7 mouse cellular contexts compared by ENCODE assay signal in genomic region chr8:108713346-108714142, GRCm38 (mm10).
DNase-seq lines count a peak whose midpoint lies in the region; ATAC-seq and TF ChIP-seq lines count a peak whose summit lies in the region.

No protein-coding gene starts in this region.

- TF ChIP-seq CTCF in CH12.LX (conservative IDR thresholded peaks at IDR 0.05 in 1 of 2, IDR thresholded peaks at IDR 0.05 in 1 of 2; ENCODE audit: low read depth in 2 of 2, low read length in 2 of 2) (no peak), ES-Bruce4 (IDR thresholded peaks at IDR 0.05; ENCODE audit: low read depth, low read length) (no peak)
- no peak for TF ChIP-seq CTCF in liver, postnatal 0 days (IDR thresholded peaks at IDR 0.05; ENCODE audit: low read depth)

- H3K27ac ChIP-seq in CH12.LX (ENCODE audit: insufficient read depth, low read depth) = no peak overlapping the region
- peak overlapping the region; percentile 67 for H3K27ac ChIP-seq in ES-Bruce4 (ENCODE audit: insufficient read depth, low read length)
- peak overlapping the region; percentile 88 for H3K27ac ChIP-seq in heart, embryonic 16.5 days (ENCODE audit: low read length)
- peak overlapping the region; percentile 69 for H3K27ac ChIP-seq in liver, postnatal 0 days (ENCODE audit: low read depth)

- TF ChIP-seq RAD21 in CH12.LX (IDR thresholded peaks at IDR 0.05; ENCODE audit: low read depth, low read length) = no peak

- dilution Hi-C loops in CH12.LX (cut with MboI; ENCODE audit: extremely low pct_ligation_motif_present, extremely low pct_unique_long_range_greater_than_20kb, low sequenced_read_pairs) = no loop called here

- H3K36me3 ChIP-seq in CH12.LX (replicated peaks in 1 of 2; ENCODE audit: control insufficient read depth in 1 of 2, insufficient read depth in 1 of 2, low read length in 1 of 2) = no peaks in the 10 kb centered on the region
- no peaks in the 10 kb centered on the region for H3K36me3 ChIP-seq in ES-Bruce4 (ENCODE audit: control insufficient read depth, insufficient read depth, low read length, poor library complexity, severe bottlenecking)
- H3K36me3 ChIP-seq in heart, embryonic 16.5 days (ENCODE audit: control insufficient read depth, insufficient read depth) = no peaks in the 10 kb centered on the region
- H3K36me3 ChIP-seq in liver, postnatal 0 days (replicated peaks; ENCODE audit: insufficient read depth, low read length) = no peaks in the 10 kb centered on the region

- no peak for DNase-seq in CH12.LX (ENCODE audit: extremely low read depth)
- DNase-seq in liver, postnatal 0 days = no peak
- no peak for DNase-seq in cerebellum, postnatal 14 days
- no peak for DNase-seq in yolk sac, embryonic 10.5 days (ENCODE audit: low spot score)

- no peaks in the 10 kb centered on the region for H3K79me2 ChIP-seq in CH12.LX (replicated peaks; ENCODE audit: control insufficient read depth, extremely low read depth, insufficient read depth, poor library complexity, severe bottlenecking)

- peaks cover 12% of the 10 kb centered on the region for H3K27me3 ChIP-seq in CH12.LX (replicated peaks)
- H3K27me3 ChIP-seq in ES-Bruce4 (ENCODE audit: control insufficient read depth, insufficient read depth, low read length, poor library complexity, severe bottlenecking) = peaks cover 1% of the 10 kb centered on the region; the same call in 1 of the 2 replicates
- H3K27me3 ChIP-seq in heart, embryonic 16.5 days (ENCODE audit: control insufficient read depth, insufficient read depth, low read length) = no peaks in the 10 kb centered on the region
- H3K27me3 ChIP-seq in liver, postnatal 0 days (ENCODE audit: insufficient read depth, low read length) = 0 out of 2 replicates have a peak, but pooled peaks cover 3% of the 10 kb centered on the region

- H3K4me2 ChIP-seq in CH12.LX (ENCODE audit: insufficient read depth, low read depth, poor library complexity, severe bottlenecking) = peak overlapping the region; percentile 74; the same call in 1 of the 2 replicates
- H3K4me2 ChIP-seq in heart, embryonic 16.5 days (ENCODE audit: low read depth, low read length) = peak overlapping the region; percentile 92
- H3K4me2 ChIP-seq in liver, postnatal 0 days (ENCODE audit: low read depth, low read length) = peak overlapping the region; percentile 77

- no peak for TF ChIP-seq EP300 in CH12.LX (IDR thresholded peaks at IDR 0.05; ENCODE audit: low read length)
- peak; percentile 71; the same call in 1 of the 2 replicates for TF ChIP-seq EP300 in ES-Bruce4 (IDR thresholded peaks at IDR 0.05; ENCODE audit: insufficient read depth, low read depth, low read length)
- TF ChIP-seq EP300 in liver, postnatal 0 days (IDR thresholded peaks at IDR 0.05; ENCODE audit: low read depth) = no peak

- TF ChIP-seq POLR2A in CH12.LX (IDR thresholded peaks at IDR 0.05; ENCODE audit: low read depth, low read length) (no peak), ES-Bruce4 (IDR thresholded peaks at IDR 0.05; ENCODE audit: insufficient read depth, low read length) (no peak)

- no peak for ATAC-seq in heart, embryonic 16.5 days (replicated peaks; ENCODE audit: extremely low read depth, insufficient read depth, low FRiP score)
- no peak for ATAC-seq in liver, postnatal 0 days
- no peak for ATAC-seq in erythroid progenitor cell, adult 5-6 weeks (replicated peaks; ENCODE audit: low FRiP score, poor library complexity, severe bottlenecking)

- 37% methylated on average over 19 of the region's 19 CpGs for WGBS in heart, embryonic 16.5 days
- 44% methylated on average over 19 of the region's 19 CpGs for WGBS in liver, postnatal 0 days (ENCODE audit: insufficient replicate concordance)

- H3K9me3 ChIP-seq in CH12.LX (replicated peaks; ENCODE audit: low read length) = no peaks in the 10 kb centered on the region
- no peaks in the 10 kb centered on the region for H3K9me3 ChIP-seq in ES-Bruce4 (replicated peaks; ENCODE audit: control insufficient read depth, insufficient read depth, low read length, poor library complexity, severe bottlenecking)
- H3K9me3 ChIP-seq in heart, embryonic 16.5 days (replicated peaks; ENCODE audit: control insufficient read depth, low read length) = no peaks in the 10 kb centered on the region
- no peaks in the 10 kb centered on the region for H3K9me3 ChIP-seq in liver, postnatal 0 days (ENCODE audit: low read length)

- H3K4me1 ChIP-seq in CH12.LX (ENCODE audit: control insufficient read depth in 1 of 2, insufficient read depth in 2 of 2) = peaks cover 10 to 63% of the 10 kb centered on the region in 2 experiments; a peak in 3 of 4 replicates
- H3K4me1 ChIP-seq in ES-Bruce4 (ENCODE audit: control insufficient read depth, insufficient read depth, low read length) = peaks cover 7% of the 10 kb centered on the region
- H3K4me1 ChIP-seq in heart, embryonic 16.5 days (ENCODE audit: control insufficient read depth, insufficient read depth, low read length) = peaks cover 60% of the 10 kb centered on the region
- H3K4me1 ChIP-seq in liver, postnatal 0 days (ENCODE audit: insufficient read depth) = peaks cover 34% of the 10 kb centered on the region

- H3K9ac ChIP-seq in CH12.LX (ENCODE audit: insufficient read depth, low read depth) (0 out of 2 replicates have a peak overlapping the region, but pooled peaks have one; percentile 80), ES-Bruce4 (ENCODE audit: low read depth, poor library complexity, severe bottlenecking) (peak overlapping the region; percentile 76)
- peak overlapping the region; percentile 92 for H3K9ac ChIP-seq in heart, embryonic 16.5 days (ENCODE audit: low read length)
- H3K9ac ChIP-seq in liver, postnatal 0 days (replicated peaks) = peak overlapping the region; percentile 70

- H3K4me3 ChIP-seq in CH12.LX (replicated peaks in 1 of 3; ENCODE audit: low read depth in 2 of 3, low read length in 2 of 3, poor library complexity in 1 of 3) (no peak overlapping the region), ES-Bruce4 (ENCODE audit: low read depth, low read length) (peak overlapping the region; percentile 1; the same call in 1 of the 2 replicates)
- H3K4me3 ChIP-seq in heart, embryonic 16.5 days (ENCODE audit: low read length) = peak overlapping the region; percentile 84
- peak overlapping the region; percentile 69 for H3K4me3 ChIP-seq in liver, postnatal 0 days (ENCODE audit: low read depth, low read length)

- in situ Hi-C loops in CH12.LX (cut with MboI; ENCODE audit: low pct_ligation_motif_present, low pct_unique_long_range_greater_than_20kb, low sequenced_read_pairs) = no loop called here

TF ChIP-seq in CH12.LX, 34 proteins besides CTCF, POLR2A, EP300 and RAD21:
- TF ChIP-seq USF1 (IDR thresholded peaks at IDR 0.05; ENCODE audit: low read depth, low read length) = no peak
- TF ChIP-seq SMC3 (IDR thresholded peaks at IDR 0.05; ENCODE audit: low read depth, low read length) = no peak
- no peak for TF ChIP-seq IRF4 (IDR thresholded peaks at IDR 0.05; ENCODE audit: low read depth, low read length)
- TF ChIP-seq ZNF384 (IDR thresholded peaks at IDR 0.05; ENCODE audit: low read depth, low read length) = peak; percentile 30

Comparison
In these comparisons a context has a peak if more than half of its experiments do, and no peak if none do; other contexts are left out.
1. H3K4me3 ChIP-seq: peak in ES-Bruce4 (single experiment), heart, embryonic 16.5 days (single experiment) and liver, postnatal 0 days (single experiment); none in CH12.LX (0 of 3).
2. Peak in every context shown above with its lines, with median percentiles within 50 percentile points of each other: H3K4me2 ChIP-seq and H3K9ac ChIP-seq.